Mouse (Mus musculus): Measurements from ENCODE around the gene Ptger4. TPM values are rescaled to one million over a fixed set of nuclear protein-coding genes. Genes with fewer than 3 reads are reported as not detected.
A peak's percentile ranks its signal among the peaks of the same experiment; 100 is the strongest.

The Ptger4 gene
- total and polyA plus RNA-seq, 2 experiments from 2014 or later = 1.3 to 2.7 TPM

GRCm38 (mm10) chr15:5205222-5205621, 38.8 kb downstream of the Ptger4 start:
- 93% methylated on average over 9 of the region's 9 CpGs for WGBS
- Histone ChIP-seq H3K4me2 (ENCODE audit: low read depth) (no peak overlapping the region), H3K9me3 (ENCODE audit: low read length) (no peaks in the 10 kb centered on the region), H3K27ac (ENCODE audit: low read depth, low read length) (no peak overlapping the region), H3K27me3 (ENCODE audit: insufficient read depth, low read length) (no peaks in the 10 kb centered on the region), H3K4me1 (ENCODE audit: insufficient read depth) (no peaks in the 10 kb centered on the region), H3K9ac (no peak overlapping the region), H3K36me3 (ENCODE audit: insufficient read depth) (peaks cover 4% of the 10 kb centered on the region), H3K4me3 (ENCODE audit: low read depth, low read length) (no peak overlapping the region)
- no peak for TF ChIP-seq CTCF (IDR thresholded peaks at IDR 0.05; ENCODE audit: low read depth)
- no peak for DNase-seq
- no peak for ATAC-seq

- no peaks in the 10 kb centered on the region for H3K27me3 ChIP-seq (ENCODE audit: insufficient read depth, low read length)
- H3K9me3 ChIP-seq (ENCODE audit: low read length) = no peaks in the 10 kb centered on the region
- WGBS = 82% methylated on average over 4 of the region's 4 CpGs
- H3K36me3 ChIP-seq (ENCODE audit: insufficient read depth) = peaks cover 2% of the 10 kb centered on the region
- no peak overlapping the region for H3K9ac ChIP-seq
- H3K4me1 ChIP-seq (ENCODE audit: insufficient read depth) = no peaks in the 10 kb centered on the region
- no peak overlapping the region for H3K27ac ChIP-seq (ENCODE audit: low read depth, low read length)
- TF ChIP-seq CTCF (IDR thresholded peaks at IDR 0.05; ENCODE audit: low read depth) = no peak
- H3K4me3 ChIP-seq (ENCODE audit: low read depth, low read length) = no peak overlapping the region
- DNase-seq (no peak), ATAC-seq (no peak)
- no peak overlapping the region for H3K4me2 ChIP-seq (ENCODE audit: low read depth)
Observed at GRCm38 (mm10) chr15:5196691-5197090, 47.3 kb downstream of the Ptger4 start.

GRCm38 (mm10) chr15:5195987-5196514, 47.9 kb downstream of the Ptger4 start:
- Histone ChIP-seq H3K27me3 (ENCODE audit: insufficient read depth, low read length) (no peaks in the 10 kb centered on the region), H3K27ac (ENCODE audit: low read depth, low read length) (no peak overlapping the region), H3K4me3 (ENCODE audit: low read depth, low read length) (no peak overlapping the region), H3K9me3 (ENCODE audit: low read length) (no peaks in the 10 kb centered on the region), H3K9ac (no peak overlapping the region), H3K4me1 (ENCODE audit: insufficient read depth) (no peaks in the 10 kb centered on the region), H3K4me2 (ENCODE audit: low read depth) (no peak overlapping the region), H3K36me3 (ENCODE audit: insufficient read depth) (peaks cover 7% of the 10 kb centered on the region)
- ATAC-seq (no peak), DNase-seq (no peak)
- no peak for TF ChIP-seq CTCF (IDR thresholded peaks at IDR 0.05; ENCODE audit: low read depth)
- 47% methylated on average over 4 of the region's 4 CpGs for WGBS

GRCm38 (mm10) chr15:5194931-5195330, 49.1 kb downstream of the Ptger4 start:
- no peak for ATAC-seq
- no peak overlapping the region for H3K9ac ChIP-seq
- no peak overlapping the region for H3K27ac ChIP-seq (ENCODE audit: low read depth, low read length)
- no peak for DNase-seq
- H3K27me3 ChIP-seq (ENCODE audit: insufficient read depth, low read length) = no peaks in the 10 kb centered on the region
- no peak overlapping the region for H3K4me2 ChIP-seq (ENCODE audit: low read depth)
- no peaks in the 10 kb centered on the region for H3K4me1 ChIP-seq (ENCODE audit: insufficient read depth)
- H3K4me3 ChIP-seq (ENCODE audit: low read depth, low read length) = no peak overlapping the region
- WGBS = 90% methylated on average over 9 of the region's 9 CpGs
- no peak for TF ChIP-seq CTCF (IDR thresholded peaks at IDR 0.05; ENCODE audit: low read depth)
- no peaks in the 10 kb centered on the region for H3K9me3 ChIP-seq (ENCODE audit: low read length)
- peaks cover 13% of the 10 kb centered on the region for H3K36me3 ChIP-seq (ENCODE audit: insufficient read depth)

GRCm38 (mm10) chr15:5194446-5194845, 49.5 kb downstream of the Ptger4 start:
- WGBS = 92% methylated on average over 6 of the region's 6 CpGs
- Histone ChIP-seq H3K36me3 (ENCODE audit: insufficient read depth) (peaks cover 13% of the 10 kb centered on the region), H3K27me3 (ENCODE audit: insufficient read depth, low read length) (no peaks in the 10 kb centered on the region), H3K27ac (ENCODE audit: low read depth, low read length) (no peak overlapping the region), H3K4me3 (ENCODE audit: low read depth, low read length) (no peak overlapping the region), H3K4me2 (ENCODE audit: low read depth) (no peak overlapping the region), H3K9ac (no peak overlapping the region), H3K9me3 (ENCODE audit: low read length) (no peaks in the 10 kb centered on the region), H3K4me1 (ENCODE audit: insufficient read depth) (no peaks in the 10 kb centered on the region)
- DNase-seq (no peak), ATAC-seq (no peak)
- TF ChIP-seq CTCF (IDR thresholded peaks at IDR 0.05; ENCODE audit: low read depth) = no peak

GRCm38 (mm10) chr15:5193833-5194232, 50.2 kb downstream of the Ptger4 start:
- WGBS = 84% methylated on average over 3 of the region's 3 CpGs
- Histone ChIP-seq H3K36me3 (ENCODE audit: insufficient read depth) (peaks cover 13% of the 10 kb centered on the region), H3K9me3 (ENCODE audit: low read length) (no peaks in the 10 kb centered on the region), H3K4me2 (ENCODE audit: low read depth) (no peak overlapping the region), H3K9ac (no peak overlapping the region), H3K4me1 (ENCODE audit: insufficient read depth) (no peaks in the 10 kb centered on the region), H3K27me3 (ENCODE audit: insufficient read depth, low read length) (no peaks in the 10 kb centered on the region), H3K4me3 (ENCODE audit: low read depth, low read length) (no peak overlapping the region), H3K27ac (ENCODE audit: low read depth, low read length) (no peak overlapping the region)
- DNase-seq (peak; percentile 31), ATAC-seq (peak; percentile 58)
- peak; percentile 72 for TF ChIP-seq CTCF (IDR thresholded peaks at IDR 0.05; ENCODE audit: low read depth)

- no peak overlapping the region for H3K9ac ChIP-seq
- peaks cover 6% of the 10 kb centered on the region; the same call in 1 of the 2 replicates for H3K4me1 ChIP-seq (ENCODE audit: insufficient read depth)
- no peak overlapping the region for H3K4me3 ChIP-seq (ENCODE audit: low read depth, low read length)
- DNase-seq (peak; percentile 13), ATAC-seq (no peak)
- H3K4me2 ChIP-seq (ENCODE audit: low read depth) = no peak overlapping the region
- 66% methylated on average over 10 of the region's 10 CpGs for WGBS
- H3K36me3 ChIP-seq (ENCODE audit: insufficient read depth) = peaks cover 13% of the 10 kb centered on the region
- TF ChIP-seq CTCF (IDR thresholded peaks at IDR 0.05; ENCODE audit: low read depth) = peak; percentile 30
- no peaks in the 10 kb centered on the region for H3K27me3 ChIP-seq (ENCODE audit: insufficient read depth, low read length)
- 0 out of 2 replicates have a peak overlapping the region, but pooled peaks have one; percentile 15 for H3K27ac ChIP-seq (ENCODE audit: low read depth, low read length)
- H3K9me3 ChIP-seq (ENCODE audit: low read length) = no peaks in the 10 kb centered on the region
Observed at GRCm38 (mm10) chr15:5189504-5190093, 54.4 kb downstream of the Ptger4 start.

All from forebrain, postnatal 0 days (tissue).